Mouse (Mus musculus): ENCODE measurements around the gene Ptprn2. TPM values are rescaled to one million over a fixed set of nuclear protein-coding genes. Genes with fewer than 3 reads are reported as not detected.
A peak's percentile ranks its signal among the peaks of the same experiment; 100 is the strongest.

The Ptprn2 gene
- polyA plus RNA-seq, 1 experiment from 2014 or later: 0.19 TPM

DNA sequence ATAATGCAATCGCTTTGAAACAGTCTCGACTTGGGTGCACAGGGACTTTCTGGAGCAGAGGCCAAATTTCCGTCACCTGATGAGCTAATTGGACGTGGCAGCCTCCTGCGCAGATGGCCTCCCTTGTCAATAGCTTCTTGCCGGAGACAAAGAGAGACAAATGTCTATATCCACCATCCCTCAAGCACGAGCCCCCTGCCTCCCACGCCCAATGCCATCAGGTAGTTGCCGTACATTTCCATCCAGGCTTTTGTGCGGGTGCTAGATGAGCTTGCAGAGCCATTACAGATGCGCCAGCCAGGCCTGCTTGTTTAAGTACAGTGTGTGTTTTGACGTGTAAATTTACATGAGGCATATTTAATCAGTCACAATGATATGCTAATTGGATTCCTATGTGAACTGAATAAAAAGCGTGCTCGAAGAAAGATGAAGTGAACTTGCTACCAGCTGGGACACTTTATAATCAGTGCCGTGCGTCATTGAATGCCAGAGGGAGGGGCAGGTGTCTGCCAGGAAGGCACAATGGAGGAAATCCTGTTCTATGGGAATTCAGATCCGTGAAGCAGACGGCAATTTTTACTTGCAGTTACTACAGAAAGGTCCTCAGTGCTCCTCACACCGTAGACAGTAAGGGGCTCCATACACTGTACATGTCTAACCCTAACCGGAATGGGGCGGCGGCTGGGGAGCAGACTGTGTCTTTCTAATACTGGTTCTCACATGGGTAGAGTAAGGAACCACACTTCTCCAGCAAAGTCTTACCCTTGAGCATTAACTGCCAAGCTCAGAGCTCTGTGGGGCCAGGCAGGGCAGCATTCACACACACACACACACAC is 434.4 kb downstream of the Ptprn2 start:
- Histone ChIP-seq H3K9me3 (ENCODE audit: control insufficient read depth, low read length) (no peaks in the 10 kb centered on the region), H3K27me3 (ENCODE audit: control insufficient read depth, insufficient read depth, low read depth, low read length) (no peaks in the 10 kb centered on the region), H3K4me1 (replicated peaks; ENCODE audit: control insufficient read depth, insufficient read depth, low read length) (no peaks in the 10 kb centered on the region), H3K9ac (ENCODE audit: low read length) (no peak overlapping the region), H3K4me3 (ENCODE audit: low read length) (no peak overlapping the region), H3K27ac (ENCODE audit: low read length) (no peak overlapping the region), H3K4me2 (ENCODE audit: low read depth, low read length) (no peak overlapping the region), H3K36me3 (ENCODE audit: control insufficient read depth, insufficient read depth, low read length) (no peaks in the 10 kb centered on the region)
- ATAC-seq (ENCODE audit: low read depth): no peak
- 74% methylated on average over 22 of the region's 22 CpGs for WGBS

DNA sequence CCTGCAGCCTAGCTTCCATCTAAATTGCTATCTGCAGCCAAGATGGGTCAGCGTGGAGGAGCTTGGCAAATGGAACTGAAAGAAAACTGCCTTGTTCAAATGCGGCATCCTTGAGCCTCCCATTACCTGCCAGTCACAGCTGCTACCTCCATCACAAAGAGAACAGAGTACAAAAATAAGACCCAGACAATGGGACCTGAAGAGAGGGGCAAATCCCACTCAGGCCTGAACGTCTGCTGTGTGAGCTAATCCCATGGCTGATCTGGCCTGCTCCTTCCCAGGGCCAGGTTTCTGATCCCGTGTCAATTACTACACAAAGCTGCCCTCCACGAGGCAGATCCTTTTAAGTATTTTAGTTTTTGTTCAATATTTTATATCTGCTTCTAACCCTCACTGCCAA is 441.6 kb downstream of the Ptprn2 start:
- no peaks in the 10 kb centered on the region for H3K4me1 ChIP-seq (replicated peaks; ENCODE audit: control insufficient read depth, insufficient read depth, low read length)
- no peaks in the 10 kb centered on the region for H3K27me3 ChIP-seq (ENCODE audit: control insufficient read depth, insufficient read depth, low read depth, low read length)
- 64% methylated on average over 5 of the region's 5 CpGs for WGBS
- no peak overlapping the region for H3K4me3 ChIP-seq (ENCODE audit: low read length)
- no peaks in the 10 kb centered on the region for H3K36me3 ChIP-seq (ENCODE audit: control insufficient read depth, insufficient read depth, low read length)
- no peak for ATAC-seq (ENCODE audit: low read depth)
- H3K4me2 ChIP-seq (ENCODE audit: low read depth, low read length): no peak overlapping the region
- H3K9ac ChIP-seq (ENCODE audit: low read length): no peak overlapping the region
- H3K27ac ChIP-seq (ENCODE audit: low read length): no peak overlapping the region
- H3K9me3 ChIP-seq (ENCODE audit: control insufficient read depth, low read length): no peaks in the 10 kb centered on the region

DNA sequence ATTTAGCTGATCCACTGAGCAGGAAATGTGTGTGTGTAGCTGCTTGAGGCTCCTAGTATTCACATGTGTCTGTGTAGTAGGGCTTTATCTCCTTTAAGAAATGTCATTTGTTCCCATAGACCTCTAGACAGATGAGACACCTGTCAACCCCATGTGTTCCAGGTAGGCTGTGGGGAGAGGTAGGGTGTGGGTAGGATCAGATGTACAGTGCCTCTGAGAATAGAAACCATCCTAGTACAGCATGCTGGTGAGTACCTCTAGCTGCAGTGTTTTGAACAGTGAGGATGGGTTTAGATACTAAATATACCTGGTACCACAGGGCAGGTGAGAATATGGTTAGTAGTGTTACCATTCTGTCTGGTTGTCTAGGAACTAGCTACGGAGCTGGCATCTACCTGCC is 442.0 kb downstream of the Ptprn2 start:
- no peak overlapping the region for H3K27ac ChIP-seq (ENCODE audit: low read length)
- H3K27me3 ChIP-seq (ENCODE audit: control insufficient read depth, insufficient read depth, low read depth, low read length): no peaks in the 10 kb centered on the region
- H3K9ac ChIP-seq (ENCODE audit: low read length): no peak overlapping the region
- ATAC-seq (ENCODE audit: low read depth): no peak
- no peak overlapping the region for H3K4me2 ChIP-seq (ENCODE audit: low read depth, low read length)
- H3K9me3 ChIP-seq (ENCODE audit: control insufficient read depth, low read length): no peaks in the 10 kb centered on the region
- 78% methylated on average over 1 of the region's 1 CpGs for WGBS
- no peaks in the 10 kb centered on the region for H3K36me3 ChIP-seq (ENCODE audit: control insufficient read depth, insufficient read depth, low read length)
- no peaks in the 10 kb centered on the region for H3K4me1 ChIP-seq (replicated peaks; ENCODE audit: control insufficient read depth, insufficient read depth, low read length)
- no peak overlapping the region for H3K4me3 ChIP-seq (ENCODE audit: low read length)

DNA sequence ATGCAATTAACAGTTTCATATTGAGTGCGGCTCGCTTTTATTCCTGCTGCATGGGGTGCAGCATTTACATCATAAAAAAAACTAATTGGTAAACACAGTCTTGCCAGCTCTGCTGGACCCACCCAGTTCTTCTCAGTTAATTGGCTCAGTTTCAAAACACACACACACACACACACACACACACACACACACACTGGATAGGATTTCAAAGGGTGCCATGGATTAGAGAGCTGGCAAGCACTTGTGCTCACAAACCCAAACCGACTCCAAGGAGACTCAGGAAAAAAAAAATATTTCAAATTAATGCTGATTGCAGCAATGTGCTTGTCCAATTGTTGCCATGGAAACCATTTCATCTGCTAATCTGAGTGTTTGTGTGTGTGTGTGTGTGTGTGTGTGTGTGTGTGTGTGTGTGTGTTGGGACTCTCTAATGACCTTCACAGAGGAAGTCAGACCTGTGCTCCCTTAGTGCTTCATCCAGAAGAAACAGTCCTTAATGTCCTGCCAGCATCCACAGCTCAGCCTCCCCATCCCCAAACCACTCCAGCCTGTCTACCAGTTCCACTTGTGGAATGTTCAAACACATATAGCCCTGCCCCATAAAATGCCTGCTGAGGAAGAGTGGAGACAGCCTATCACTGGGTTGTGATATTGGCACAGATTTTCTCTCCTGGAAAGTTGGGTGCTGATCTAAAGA is 452.8 kb downstream of the Ptprn2 start:
- Histone ChIP-seq H3K36me3 (ENCODE audit: control insufficient read depth, insufficient read depth, low read length) (no peaks in the 10 kb centered on the region), H3K27me3 (ENCODE audit: control insufficient read depth, insufficient read depth, low read depth, low read length) (no peaks in the 10 kb centered on the region), H3K4me2 (ENCODE audit: low read depth, low read length) (no peak overlapping the region), H3K4me1 (replicated peaks; ENCODE audit: control insufficient read depth, insufficient read depth, low read length) (no peaks in the 10 kb centered on the region), H3K9me3 (ENCODE audit: control insufficient read depth, low read length) (no peaks in the 10 kb centered on the region), H3K9ac (ENCODE audit: low read length) (no peak overlapping the region), H3K27ac (ENCODE audit: low read length) (no peak overlapping the region), H3K4me3 (ENCODE audit: low read length) (no peak overlapping the region)
- ATAC-seq (ENCODE audit: low read depth): peak; percentile 45; the same call in 1 of the 2 replicates
- WGBS: 27% methylated on average over 3 of the region's 3 CpGs

DNA sequence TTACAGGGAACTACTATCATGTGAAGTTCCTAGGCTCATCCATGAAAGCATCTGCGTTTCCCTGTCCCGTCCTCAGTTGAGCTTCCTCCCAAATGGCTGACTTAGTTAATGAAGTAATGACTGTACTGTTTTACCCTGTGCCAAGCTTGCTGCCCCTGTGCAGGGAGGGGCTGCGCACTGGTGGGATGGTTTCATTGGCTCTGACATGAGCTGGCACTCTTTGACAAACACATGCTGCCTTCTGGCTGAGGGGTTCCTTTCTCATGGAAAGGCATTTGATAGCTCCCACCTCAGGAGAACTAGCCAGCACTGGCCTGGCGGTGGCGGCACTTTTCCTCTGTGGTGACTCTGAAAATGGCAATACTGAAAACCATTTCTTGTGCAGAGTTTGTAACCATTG is 458.4 kb downstream of the Ptprn2 start:
- no peaks in the 10 kb centered on the region for H3K4me1 ChIP-seq (replicated peaks; ENCODE audit: control insufficient read depth, insufficient read depth, low read length)
- no peak overlapping the region for H3K27ac ChIP-seq (ENCODE audit: low read length)
- H3K9ac ChIP-seq (ENCODE audit: low read length): no peak overlapping the region
- H3K36me3 ChIP-seq (ENCODE audit: control insufficient read depth, insufficient read depth, low read length): no peaks in the 10 kb centered on the region
- no peaks in the 10 kb centered on the region for H3K9me3 ChIP-seq (ENCODE audit: control insufficient read depth, low read length)
- ATAC-seq (ENCODE audit: low read depth): no peak
- no peaks in the 10 kb centered on the region for H3K27me3 ChIP-seq (ENCODE audit: control insufficient read depth, insufficient read depth, low read depth, low read length)
- H3K4me3 ChIP-seq (ENCODE audit: low read length): no peak overlapping the region
- no peak overlapping the region for H3K4me2 ChIP-seq (ENCODE audit: low read depth, low read length)
- 81% methylated on average over 5 of the region's 5 CpGs for WGBS

DNA sequence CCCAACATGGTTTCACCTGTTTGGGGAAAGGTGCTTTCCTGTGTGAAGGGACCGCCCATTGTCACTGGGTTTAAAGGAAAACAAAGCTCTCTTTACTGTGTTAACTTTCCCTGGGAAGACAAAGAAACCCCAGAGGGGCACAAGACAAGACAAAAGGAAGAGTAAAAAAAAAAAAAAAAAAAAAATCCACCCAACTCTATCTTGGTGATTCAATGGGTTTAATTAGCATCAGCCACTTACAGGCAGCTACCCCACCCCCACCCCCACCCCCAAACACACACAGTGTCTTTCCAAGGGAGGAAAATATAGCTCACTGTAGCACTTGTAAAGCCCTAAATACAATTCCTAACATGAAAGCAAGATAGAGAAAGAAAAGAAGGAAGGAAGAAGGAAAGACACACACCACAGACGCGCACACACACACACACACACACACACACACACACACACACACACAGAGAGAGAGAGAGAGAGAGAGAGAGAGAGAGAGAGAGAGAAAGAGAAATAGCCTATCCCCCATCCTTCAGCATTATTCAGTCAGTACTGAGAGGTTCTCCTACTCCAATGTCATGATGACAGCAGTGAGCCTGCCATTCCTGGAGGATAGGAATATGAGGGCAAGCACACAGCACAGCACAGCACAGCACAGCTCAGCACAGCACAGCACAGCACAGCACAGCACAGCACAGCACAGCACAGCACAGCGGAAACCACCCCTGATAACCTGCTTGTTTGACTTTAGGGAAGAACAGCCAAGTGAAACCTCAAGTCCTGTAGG is 462.8 kb downstream of the Ptprn2 start:
- no peak for ATAC-seq (ENCODE audit: low read depth)
- no peak overlapping the region for H3K9ac ChIP-seq (ENCODE audit: low read length)
- no peaks in the 10 kb centered on the region for H3K9me3 ChIP-seq (ENCODE audit: control insufficient read depth, low read length)
- H3K36me3 ChIP-seq (ENCODE audit: control insufficient read depth, insufficient read depth, low read length): no peaks in the 10 kb centered on the region
- H3K4me2 ChIP-seq (ENCODE audit: low read depth, low read length): no peak overlapping the region
- H3K4me1 ChIP-seq (replicated peaks; ENCODE audit: control insufficient read depth, insufficient read depth, low read length): no peaks in the 10 kb centered on the region
- no peak overlapping the region for H3K4me3 ChIP-seq (ENCODE audit: low read length)
- H3K27me3 ChIP-seq (ENCODE audit: control insufficient read depth, insufficient read depth, low read depth, low read length): no peaks in the 10 kb centered on the region
- no peak overlapping the region for H3K27ac ChIP-seq (ENCODE audit: low read length)
- 65% methylated on average over 4 of the region's 4 CpGs for WGBS

DNA sequence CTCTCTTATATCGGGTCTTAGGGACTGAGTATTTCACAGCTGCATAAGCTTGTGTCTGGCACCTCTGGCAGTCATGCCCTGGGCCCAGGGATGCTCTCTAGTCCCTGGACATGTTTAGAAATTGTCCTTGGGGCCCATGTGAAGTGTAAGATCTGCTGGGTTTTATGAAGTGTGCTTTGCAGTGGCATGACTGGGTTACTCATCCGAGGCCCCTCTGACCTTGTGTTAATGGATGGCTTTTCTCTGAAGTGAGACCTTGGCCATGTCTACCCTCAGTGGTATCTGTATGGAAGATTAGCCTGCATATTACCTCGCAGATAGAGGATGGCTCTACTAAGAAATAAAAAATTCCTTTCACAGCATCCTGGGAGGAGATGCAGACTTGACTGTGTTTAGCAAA is 464.2 kb downstream of the Ptprn2 start:
- H3K9me3 ChIP-seq (ENCODE audit: control insufficient read depth, low read length): no peaks in the 10 kb centered on the region
- no peaks in the 10 kb centered on the region for H3K27me3 ChIP-seq (ENCODE audit: control insufficient read depth, insufficient read depth, low read depth, low read length)
- H3K27ac ChIP-seq (ENCODE audit: low read length): no peak overlapping the region
- no peaks in the 10 kb centered on the region for H3K4me1 ChIP-seq (replicated peaks; ENCODE audit: control insufficient read depth, insufficient read depth, low read length)
- H3K4me2 ChIP-seq (ENCODE audit: low read depth, low read length): no peak overlapping the region
- WGBS: 63% methylated on average over 3 of the region's 3 CpGs
- ATAC-seq (ENCODE audit: low read depth): no peak
- no peak overlapping the region for H3K4me3 ChIP-seq (ENCODE audit: low read length)
- no peaks in the 10 kb centered on the region for H3K36me3 ChIP-seq (ENCODE audit: control insufficient read depth, insufficient read depth, low read length)
- H3K9ac ChIP-seq (ENCODE audit: low read length): no peak overlapping the region

DNA sequence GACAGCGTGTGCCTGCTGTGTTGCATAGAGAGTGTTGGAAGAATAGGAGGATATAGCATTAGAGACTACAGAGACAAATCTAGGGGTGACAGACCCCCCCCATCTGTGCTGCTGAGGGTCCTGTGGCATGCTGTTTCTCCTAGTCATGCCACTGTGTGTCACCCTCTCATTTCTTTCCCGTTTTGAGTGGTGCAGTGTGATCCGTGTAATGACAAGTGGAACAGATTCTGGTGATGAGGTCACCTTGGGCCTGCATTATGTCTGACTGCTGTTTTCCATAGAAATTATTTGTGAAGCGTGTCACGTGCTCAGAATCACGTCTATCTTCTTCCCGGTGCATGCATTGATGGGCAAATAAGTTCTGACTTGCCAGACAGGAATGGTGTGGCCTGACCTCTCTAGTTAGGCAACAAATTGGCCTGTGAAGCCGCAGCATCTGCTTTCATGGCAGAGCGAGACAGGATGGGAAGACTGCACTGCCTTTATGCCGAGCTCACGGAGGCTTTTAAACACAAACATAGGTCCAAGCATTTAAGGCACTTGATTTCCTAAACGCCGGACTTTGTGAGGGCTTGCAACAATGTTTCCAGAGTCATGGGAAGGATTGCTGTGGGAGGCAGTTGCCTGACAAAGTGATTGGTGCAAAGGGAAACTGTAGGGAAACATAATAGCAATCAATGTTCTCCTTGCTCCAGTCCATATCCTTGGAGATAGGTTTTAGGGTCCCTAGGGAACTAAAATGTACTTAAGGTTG is 467.1 kb downstream of the Ptprn2 start:
- H3K9me3 ChIP-seq (ENCODE audit: control insufficient read depth, low read length): no peaks in the 10 kb centered on the region
- no peak overlapping the region for H3K4me2 ChIP-seq (ENCODE audit: low read depth, low read length)
- H3K36me3 ChIP-seq (ENCODE audit: control insufficient read depth, insufficient read depth, low read length): no peaks in the 10 kb centered on the region
- no peaks in the 10 kb centered on the region for H3K27me3 ChIP-seq (ENCODE audit: control insufficient read depth, insufficient read depth, low read depth, low read length)
- H3K27ac ChIP-seq (ENCODE audit: low read length): no peak overlapping the region
- no peak overlapping the region for H3K4me3 ChIP-seq (ENCODE audit: low read length)
- H3K4me1 ChIP-seq (replicated peaks; ENCODE audit: control insufficient read depth, insufficient read depth, low read length): no peaks in the 10 kb centered on the region
- no peak overlapping the region for H3K9ac ChIP-seq (ENCODE audit: low read length)
- WGBS: 73% methylated on average over 13 of the region's 13 CpGs
- no peak for ATAC-seq (ENCODE audit: low read depth)

Data from lung, embryonic 16.5 days (tissue).